Mouse (Mus musculus) mammary gland, adult 2 months (tissue): ENCODE measurements around the gene Uggt1. TPM values are rescaled to one million over a fixed set of nuclear protein-coding genes. Genes with fewer than 3 reads are reported as not detected.

ENCODE experiments used
- polyA plus RNA-seq: library from polyadenylated mRNA; depleted of rRNA; stranded (reverse); fragments of >200 nt; gene quantifications from 2 replicates; pipeline ENCODE4 v1.2.3, GENCODE M21; 2012; ENCODE audit warnings: low replicate concordance; rRNA removed

Uggt1 gene
- 12.7 and 25.9 TPM in 2 replicates for polyA plus RNA-seq

DNA sequence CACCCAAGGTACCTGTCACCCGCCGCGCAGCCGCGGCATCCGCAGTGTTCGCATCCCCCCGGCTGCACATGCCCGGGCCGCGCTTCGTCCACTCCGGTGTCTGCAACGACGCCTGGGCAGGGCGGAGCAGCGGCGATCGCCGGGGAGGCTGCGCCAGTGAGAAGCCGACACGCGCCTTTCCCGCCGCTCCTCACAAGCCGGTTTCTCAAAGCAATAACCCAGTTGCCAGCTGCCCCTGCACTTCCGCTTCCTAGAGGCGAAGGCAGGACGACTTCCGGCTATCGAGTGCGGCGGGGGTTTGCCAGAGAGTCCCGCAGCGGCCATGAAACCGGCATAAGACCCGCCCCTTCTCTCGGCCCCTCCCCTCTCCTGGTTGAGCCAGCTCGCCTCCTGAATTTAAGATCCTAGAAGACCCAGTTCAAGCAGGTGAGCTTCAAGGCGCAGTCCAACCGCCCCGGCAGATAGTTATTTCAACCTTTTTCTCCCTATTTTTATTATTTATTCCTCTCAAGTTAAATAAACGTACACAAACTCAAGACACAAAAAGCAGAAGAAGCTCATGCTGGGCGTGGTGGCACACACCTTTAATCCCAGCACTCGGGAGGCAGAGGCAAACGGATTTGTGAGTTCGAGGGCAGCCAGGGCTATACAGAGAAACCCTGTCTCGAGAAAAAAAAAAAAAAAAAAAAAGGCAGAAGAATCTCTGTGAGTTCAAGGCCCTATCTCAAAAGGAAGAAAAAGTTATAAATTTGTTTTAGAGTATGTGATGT is at the start of gene Uggt1:
Gene Uggt1 (minus strand): TSS at position 663 of the 770 bp plus-strand sequence.

GRCm38 (mm10) chr1:36274455-36274854 is 29.9 kb upstream of the Uggt1 start, which contains the start of gene Neurl3:
TSS of gene Neurl3 (minus strand) at chr1:36274679.

Other genes starting within 250 kb of the Uggt1 start
- gene Hs6st1, start 176.3 kb downstream of the Uggt1 start, polyA plus RNA-seq: 34.7 and 41.2 TPM in 2 replicates
- 26.0 and 42.3 TPM in 2 replicates for gene Neurl3, start 30.0 kb upstream of the Uggt1 start, polyA plus RNA-seq
- 28.8 and 48.6 TPM in 2 replicates for gene Arid5a, start 63.0 kb upstream of the Uggt1 start, polyA plus RNA-seq
- 51.6 and 53.0 TPM in 2 replicates for gene Kansl3, start 124.5 kb upstream of the Uggt1 start, polyA plus RNA-seq
- not detected in 2 replicates for gene Fer1l5, start 127.6 kb upstream of the Uggt1 start, polyA plus RNA-seq
- 17.5 and 32.1 TPM in 2 replicates for gene Lman2l, start 200.6 kb upstream of the Uggt1 start, polyA plus RNA-seq
- gene Cnnm4, start 226.9 kb upstream of the Uggt1 start, polyA plus RNA-seq: 6.1 and 6.6 TPM in 2 replicates